Mouse (Mus musculus) cerebellum, postnatal 10 days (tissue): ENCODE measurements around the gene Ssu2.

ENCODE experiments used
- DNase-seq, 2 experiments: peaks; one replicate each; pipeline ENCODE4 v3.0.0; 2021; ENCODE audit warnings: mixed read lengths in 2 of 2

Ssu2 gene

GRCm38 (mm10) chr6:112339016-112339415 lies 48.8 kb downstream of the Ssu2 start:
- DNase-seq: no peak

- DNase-seq: no peak
Measured at GRCm38 (mm10) chr6:112337667-112338066, 50.2 kb downstream of the Ssu2 start.

- no peak for DNase-seq
Measured at GRCm38 (mm10) chr6:112333930-112334329, 53.9 kb downstream of the Ssu2 start.

- no peak for DNase-seq
Measured at GRCm38 (mm10) chr6:112331223-112331598, 56.6 kb downstream of the Ssu2 start.

- DNase-seq: no peak
Measured at GRCm38 (mm10) chr6:112330520-112331222, 57.2 kb downstream of the Ssu2 start.

GRCm38 (mm10) chr6:112327793-112328192 lies 60.0 kb downstream of the Ssu2 start:
- DNase-seq: no peak

GRCm38 (mm10) chr6:112325213-112325612 lies 62.6 kb downstream of the Ssu2 start:
- no peak for DNase-seq

GRCm38 (mm10) chr6:112322916-112323315 lies 64.9 kb downstream of the Ssu2 start:
- no peak for DNase-seq

- DNase-seq: peak; percentile 10 to 20
Measured at GRCm38 (mm10) chr6:112320679-112321078, 67.1 kb downstream of the Ssu2 start.

- DNase-seq: no peak
Measured at GRCm38 (mm10) chr6:112319449-112319848, 68.4 kb downstream of the Ssu2 start.

- DNase-seq: peak; percentile 51 to 64
Measured at GRCm38 (mm10) chr6:112311385-112311784, 76.4 kb downstream of the Ssu2 start.

- DNase-seq: no peak
Measured at GRCm38 (mm10) chr6:112309330-112309938, 78.4 kb downstream of the Ssu2 start.
